Mouse (Mus musculus) G1E (cell line): Measurements from ENCODE around the gene Abhd15.

ENCODE experiments used
- CTCF ChIP-seq: IDR thresholded peaks from 2 replicates; pipeline ENCODE4 v1.5.1; 2012; ENCODE audit warnings: low read depth, low read length, inconsistent platforms, mixed read lengths
- GATA1 ChIP-seq: IDR thresholded peaks from 2 replicates; pipeline ENCODE4 v1.6.1; 2012; ENCODE audit warnings: borderline replicate concordance, low read length, inconsistent platforms, mixed read lengths
- POLR2AphosphoS5 ChIP-seq: IDR thresholded peaks from 2 replicates; pipeline ENCODE4 v1.6.1; 2012; ENCODE audit warnings: low read depth, low read length, inconsistent platforms; ENCODE audit not compliant: insufficient replicate concordance

GRCm38 (mm10) chr11:77489591-77490235, 25.2 kb upstream of the Abhd15 start, which contains the start of gene Ankrd13b:
- TF ChIP-seq CTCF (no peak), GATA1 (no peak), POLR2AphosphoS5 (no peak)
